Mouse (Mus musculus) right cerebral cortex, postnatal 4 days (tissue): ENCODE measurements around the gene Lhfpl2.

Experiments used
- DNase-seq: peaks from one replicate; pipeline ENCODE4 v3.0.0-alpha.2; 2022

The Lhfpl2 gene

DNA sequence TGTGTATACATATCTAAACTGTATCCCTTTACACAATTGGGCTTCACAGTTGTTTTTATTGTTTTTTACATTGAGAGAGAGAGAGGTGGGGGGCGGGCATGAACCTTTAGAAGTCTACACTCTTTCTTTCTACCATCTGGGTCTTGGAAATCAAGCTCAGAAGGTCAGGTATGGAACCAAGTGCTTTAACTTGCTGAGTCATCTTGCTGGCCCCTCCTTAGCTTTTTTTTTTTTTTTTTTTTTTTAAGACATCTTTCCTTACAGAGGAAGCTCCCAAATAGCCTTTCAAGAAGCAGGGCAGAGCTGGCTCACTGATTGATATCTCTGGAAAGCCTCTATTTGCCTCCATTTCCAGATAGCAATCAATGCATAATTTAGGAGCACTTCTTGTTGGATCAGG, 10.7 kb downstream of the Lhfpl2 start:
- no peak for DNase-seq

DNA sequence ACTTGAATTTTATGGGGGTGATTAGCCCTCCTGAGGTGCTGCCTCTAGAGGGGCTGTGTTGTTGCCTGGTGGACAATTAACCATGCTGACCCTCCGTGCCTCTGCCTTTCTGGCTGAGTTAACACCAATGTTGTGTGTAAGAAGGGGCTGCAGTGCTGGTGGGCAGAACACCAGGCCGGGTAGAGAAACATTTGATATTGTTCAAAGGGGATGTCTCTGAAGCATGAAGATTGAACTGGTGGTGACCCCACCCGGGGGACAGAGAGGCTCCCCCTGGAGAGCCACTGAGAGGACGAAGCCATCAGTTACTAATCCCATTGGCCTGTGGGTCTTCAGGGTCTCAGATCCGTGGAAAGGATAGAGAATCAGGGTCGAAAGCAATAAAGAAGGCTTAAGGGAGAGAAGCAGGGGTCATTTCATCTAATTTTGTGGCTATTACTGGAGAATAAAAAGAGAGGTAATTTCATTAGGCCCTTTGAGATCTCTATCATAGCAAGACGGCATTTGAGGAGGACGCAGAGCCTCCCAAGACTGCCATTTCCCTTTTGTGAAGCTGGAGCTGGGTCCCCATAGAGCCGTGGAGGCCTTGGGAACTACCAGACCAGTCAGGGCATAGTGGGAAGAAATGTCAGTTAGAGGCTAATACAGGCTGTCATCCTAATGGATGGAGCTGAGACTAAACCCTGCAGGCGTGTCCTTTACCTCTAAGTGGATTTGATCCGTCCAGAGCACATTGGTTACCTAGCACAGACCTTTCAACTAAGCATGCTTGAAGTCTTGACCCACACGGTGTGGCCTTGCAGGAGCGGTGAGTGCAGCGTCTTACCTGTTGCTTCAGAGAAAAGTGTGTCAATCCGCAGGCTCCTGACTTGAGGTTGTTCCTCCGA, 12.1 kb downstream of the Lhfpl2 start:
- no peak for DNase-seq

- no peak for DNase-seq
These were observed 12.7 kb downstream of the Lhfpl2 start for GRCm38 (mm10) chr13:94070308-94070619.

DNA sequence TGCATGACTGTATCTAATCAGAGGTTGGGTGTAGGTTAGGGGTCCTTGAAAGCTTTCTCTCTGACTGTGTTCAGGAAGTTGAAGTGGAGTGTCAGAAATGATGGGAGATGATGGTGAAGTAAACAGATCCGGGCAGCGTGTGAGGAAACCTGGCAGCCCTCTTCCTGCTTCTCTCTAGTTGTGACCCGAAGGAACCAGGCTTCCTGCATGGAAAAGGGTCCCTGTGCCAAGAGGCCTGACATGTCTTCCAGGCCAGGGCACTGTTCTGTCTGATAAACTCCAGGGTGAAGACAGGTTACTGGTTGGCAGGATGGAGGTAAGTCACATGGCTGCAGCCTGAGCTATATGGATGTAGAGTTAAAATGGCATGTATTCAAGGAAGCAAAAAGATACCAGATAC, 13.3 kb downstream of the Lhfpl2 start:
- DNase-seq: no peak

DNA sequence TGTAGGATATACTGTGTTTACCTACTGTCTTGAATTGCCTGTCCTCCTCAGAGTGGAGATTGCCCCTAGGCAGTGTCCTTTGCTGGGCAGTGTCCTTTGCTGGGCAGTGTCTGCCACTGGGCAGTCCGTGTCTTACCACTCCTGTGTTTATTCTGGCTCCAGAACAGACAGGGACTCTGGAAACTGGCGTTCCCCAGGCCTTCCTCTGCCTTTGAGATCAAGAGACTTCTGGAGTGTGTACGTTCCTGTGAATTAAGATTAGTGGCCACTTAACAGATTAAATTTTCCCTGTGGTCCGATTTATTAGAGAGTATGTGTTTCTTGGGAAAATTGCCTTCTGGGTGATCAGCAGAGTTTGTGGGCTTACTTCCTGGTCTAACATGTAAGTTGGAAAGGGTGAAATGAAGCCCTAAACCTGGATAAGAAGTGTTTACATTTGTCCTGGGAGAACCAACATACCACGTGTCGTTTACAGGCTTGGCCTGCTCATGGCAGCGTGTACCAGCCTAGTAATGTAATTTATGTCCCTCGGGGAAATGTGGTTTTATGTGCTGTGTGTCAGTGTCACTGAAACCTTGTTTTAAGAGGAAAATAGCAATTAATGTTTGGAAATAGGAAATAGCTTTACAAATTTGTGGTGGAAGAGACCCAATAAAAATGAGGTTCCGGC, 15.6 kb downstream of the Lhfpl2 start:
- no peak for DNase-seq

DNA sequence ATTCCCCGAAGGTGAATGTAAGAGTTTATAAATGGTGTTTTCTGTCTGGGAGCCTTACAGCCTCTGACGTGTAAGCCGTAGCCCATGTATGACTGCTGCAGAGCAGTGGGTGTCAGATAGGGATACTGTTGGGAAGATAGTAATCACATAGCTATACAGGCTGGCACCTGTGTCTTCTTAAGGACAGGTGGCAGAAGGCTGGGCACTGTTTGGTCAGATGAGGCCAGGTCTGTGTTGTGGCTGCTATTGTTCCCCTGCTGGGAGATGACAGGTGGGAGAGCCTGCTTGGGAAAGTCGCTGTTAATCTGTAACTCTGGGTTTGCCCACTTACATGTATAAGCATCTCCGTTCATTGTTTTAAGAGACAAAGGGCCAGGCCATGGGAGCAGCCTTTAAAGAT, 16.1 kb downstream of the Lhfpl2 start:
- no peak for DNase-seq

DNA sequence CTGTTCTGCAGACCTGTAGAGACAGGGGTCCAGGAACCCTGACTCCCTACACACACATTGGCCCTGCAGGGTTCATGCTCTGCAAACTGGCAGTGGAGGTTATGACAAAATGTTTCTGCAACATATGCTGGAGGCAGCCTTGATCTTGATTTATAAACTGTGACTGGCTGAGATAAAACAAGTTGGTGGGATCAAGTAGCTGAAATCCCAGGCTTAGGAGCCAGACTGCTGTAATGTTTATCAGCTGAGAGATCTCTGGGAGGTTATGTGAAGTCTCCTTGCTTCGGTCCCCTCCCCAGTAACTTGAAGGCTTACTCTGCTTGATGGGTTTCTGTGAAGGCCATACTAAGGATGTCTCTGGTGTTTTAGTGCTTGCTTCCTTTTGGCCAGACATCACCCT, 17.6 kb downstream of the Lhfpl2 start:
- no peak for DNase-seq

DNA sequence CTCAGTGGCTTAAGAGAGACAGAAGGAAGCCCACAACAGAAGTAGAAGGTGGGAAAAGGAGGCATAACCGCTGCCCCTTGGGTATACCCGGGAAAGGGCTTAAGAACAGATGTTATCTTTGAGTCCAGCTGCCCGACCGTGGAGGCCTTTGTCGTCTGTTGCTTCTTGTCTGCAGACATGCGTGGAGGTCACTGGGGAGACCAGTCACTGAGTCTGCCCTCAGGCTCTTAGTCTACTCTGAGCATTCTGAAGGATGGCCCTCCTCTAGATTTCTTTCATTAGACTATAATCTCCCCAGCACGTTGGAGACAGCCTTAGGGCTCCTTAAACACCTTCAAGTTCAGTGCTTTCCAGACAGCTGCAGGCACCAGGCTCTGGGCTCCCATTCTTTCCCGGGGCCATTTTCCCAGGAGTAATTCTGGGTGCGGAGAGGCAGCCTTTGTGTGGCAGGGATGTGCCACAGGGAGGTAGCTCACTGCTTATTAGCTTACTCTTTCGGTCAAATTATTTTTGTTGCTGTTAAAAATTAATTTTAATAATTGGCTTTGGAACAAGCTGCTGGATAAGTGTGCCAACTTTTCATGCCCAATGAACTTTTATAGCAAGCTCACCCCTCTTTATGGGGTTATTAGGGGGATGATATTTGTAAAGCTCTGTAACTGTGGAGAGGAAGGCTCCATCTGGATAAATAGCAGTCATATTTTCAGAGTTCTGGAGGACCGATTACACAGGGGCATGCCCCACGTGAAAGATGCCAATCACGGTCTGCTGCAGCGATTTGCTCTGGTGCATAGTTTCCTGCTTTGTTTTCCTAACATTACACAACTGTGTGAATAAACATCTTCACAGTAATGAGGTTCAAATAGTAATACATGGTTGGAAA, 19.8 kb downstream of the Lhfpl2 start:
- DNase-seq: no peak

DNA sequence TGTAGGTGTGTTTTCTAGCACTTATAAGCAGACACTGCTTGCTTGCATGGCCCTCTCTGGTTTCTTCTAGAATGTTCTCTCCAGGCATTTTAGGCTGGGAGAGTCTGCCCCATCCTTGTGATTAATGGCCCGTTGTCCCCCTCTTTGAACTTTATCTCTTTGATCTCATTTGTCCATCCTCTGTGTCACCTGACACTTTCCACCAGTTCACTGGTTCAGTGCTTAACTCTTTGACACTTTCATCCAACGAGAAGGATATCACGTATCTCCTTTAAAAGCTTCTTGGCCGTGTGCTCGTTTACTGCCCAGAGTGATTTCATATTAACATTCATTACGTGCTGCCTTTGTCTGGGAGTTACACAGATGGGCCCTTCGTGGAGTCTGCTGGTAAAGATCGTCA, 25.6 kb downstream of the Lhfpl2 start:
- no peak for DNase-seq

- no peak for DNase-seq
These were observed 26.9 kb downstream of the Lhfpl2 start for GRCm38 (mm10) chr13:94084220-94085126.

GRCm38 (mm10) chr13:94086090-94086808, 28.7 kb downstream of the Lhfpl2 start:
- no peak for DNase-seq

DNA sequence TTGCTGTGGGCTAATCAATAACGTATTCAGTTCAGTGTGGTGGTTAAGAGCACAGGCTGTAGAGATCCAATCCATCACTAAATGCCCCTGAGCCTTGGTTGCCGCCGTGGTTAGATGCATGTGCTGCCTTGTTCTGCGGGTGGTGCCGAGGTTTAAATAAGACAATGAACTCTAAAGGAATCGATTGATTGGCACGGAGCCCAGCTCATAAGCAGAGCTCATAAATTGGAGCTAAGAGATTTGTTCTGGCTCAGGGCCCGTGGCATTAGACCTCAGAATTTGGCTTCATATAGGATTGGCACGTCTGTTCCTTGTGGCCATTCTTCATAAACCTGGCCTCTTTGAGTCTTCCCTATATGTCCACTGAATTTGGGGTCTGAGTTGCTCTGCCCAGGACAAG, 29.5 kb downstream of the Lhfpl2 start:
- no peak for DNase-seq

GRCm38 (mm10) chr13:94088788-94089187, 31.2 kb downstream of the Lhfpl2 start:
- no peak for DNase-seq

GRCm38 (mm10) chr13:94089286-94089685, 31.7 kb downstream of the Lhfpl2 start:
- DNase-seq: no peak

GRCm38 (mm10) chr13:94091366-94091765, 33.8 kb downstream of the Lhfpl2 start:
- no peak for DNase-seq

DNA sequence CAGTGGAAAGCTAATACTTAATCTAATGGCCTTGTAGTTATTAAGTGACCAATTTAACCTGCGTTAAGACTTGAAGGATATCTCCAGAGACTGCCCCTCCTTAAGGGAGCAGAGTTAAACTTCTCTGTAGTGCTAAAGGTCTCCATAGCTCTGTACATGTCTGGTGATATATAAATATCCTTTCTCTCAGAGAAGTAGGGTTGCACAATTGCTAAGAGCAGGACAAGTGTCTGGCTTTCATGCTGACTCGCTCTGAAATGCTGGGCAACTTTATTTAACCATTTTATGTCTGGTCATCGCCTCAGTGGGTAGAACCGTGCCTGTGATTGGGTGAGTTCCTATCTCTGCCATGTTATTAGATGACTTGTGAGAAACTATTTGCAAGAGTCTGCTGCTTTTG, 36.6 kb downstream of the Lhfpl2 start:
- DNase-seq: no peak

- DNase-seq: no peak
These were observed 37.0 kb downstream of the Lhfpl2 start for GRCm38 (mm10) chr13:94094625-94095024.

- no peak for DNase-seq
These were observed 37.6 kb downstream of the Lhfpl2 start for GRCm38 (mm10) chr13:94095202-94095601.

GRCm38 (mm10) chr13:94097667-94098066, 40.1 kb downstream of the Lhfpl2 start:
- no peak for DNase-seq

DNA sequence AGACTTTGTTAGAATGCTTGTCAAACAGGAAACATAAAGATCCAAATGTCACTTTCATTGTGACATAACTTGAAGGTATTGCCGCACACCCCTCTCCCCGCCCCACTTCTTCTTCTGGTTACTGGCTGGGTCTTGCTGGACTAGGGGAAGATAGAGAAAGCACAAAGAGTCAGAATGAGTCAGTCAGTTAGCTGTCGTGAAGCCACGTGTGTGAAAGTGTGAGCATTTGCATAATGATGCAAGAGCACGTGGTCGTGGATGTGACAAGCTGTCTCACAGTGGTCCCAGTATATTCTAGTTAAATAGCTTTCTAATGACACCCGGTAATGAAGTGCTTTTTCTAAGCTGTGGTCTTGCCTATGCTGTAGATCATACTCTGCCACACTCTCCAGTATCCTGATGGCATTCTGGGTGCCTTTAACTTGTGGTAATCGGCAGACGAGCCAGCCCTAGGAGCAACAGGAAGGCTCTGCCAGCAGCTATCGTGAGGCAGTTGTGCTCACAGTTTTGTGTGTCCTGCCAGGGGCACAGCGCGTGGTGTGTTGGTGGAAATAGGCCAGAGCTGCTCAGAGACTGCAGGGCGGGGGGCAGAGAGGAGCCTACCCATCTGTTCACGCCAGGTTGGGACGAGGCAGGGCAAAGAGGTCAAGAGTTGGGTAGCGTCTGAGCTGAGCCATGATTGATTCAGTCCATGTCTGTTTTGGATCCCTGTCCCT, 40.9 kb downstream of the Lhfpl2 start:
- no peak for DNase-seq

DNA sequence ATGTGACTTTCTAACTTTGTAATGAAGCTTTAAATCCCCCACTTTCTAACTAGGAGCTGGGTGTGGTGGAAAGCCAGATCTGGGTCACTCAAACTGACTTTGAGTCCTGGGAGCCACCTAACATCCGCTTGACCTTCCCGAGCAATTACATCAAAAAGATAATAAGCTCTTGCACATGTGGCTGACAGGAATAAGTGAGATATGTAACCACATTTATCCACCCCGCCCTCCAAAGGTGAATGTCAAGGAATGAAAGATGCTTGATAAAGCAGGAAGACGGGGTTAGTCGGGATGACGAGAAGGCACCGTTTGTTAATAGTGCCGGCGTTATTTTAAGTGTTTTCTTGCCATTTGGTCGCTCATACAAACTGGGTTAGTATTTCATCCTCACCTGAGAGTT, 41.5 kb downstream of the Lhfpl2 start:
- no peak for DNase-seq
